Mouse (Mus musculus) heart, embryonic 16.5 days (tissue): ENCODE measurements around the gene Inpp5f. TPM values are rescaled to one million over a fixed set of nuclear protein-coding genes. Genes with fewer than 3 reads are reported as not detected.

ENCODE experiments used
- ATAC-seq: fragments of 200-750 bp; cut with Nextera tagmentation; replicated peaks from 2 replicates; pipeline ENCODE4 v1.8.0; 2017; ENCODE audit warnings: moderate number of reproducible peaks; ENCODE audit not compliant: insufficient read depth, low FRiP score; ENCODE audit errors: extremely low read depth
- H3K27ac ChIP-seq: fragments of 300-500 bp; sonication (generic); 2 replicates; pipeline ENCODE4 v1.5.1; 2014; ENCODE audit warnings: mild to moderate bottlenecking, low read length, control low read depth, moderate library complexity
- H3K27me3 ChIP-seq: fragments of 300-500 bp; sonication (generic); 2 replicates; pipeline ENCODE4 v1.6.1; 2014; ENCODE audit warnings: low read length, mixed read lengths; ENCODE audit not compliant: control insufficient read depth, insufficient read depth
- H3K36me3 ChIP-seq: fragments of 300-500 bp; sonication (generic); 2 replicates; pipeline ENCODE4 v1.6.1; 2014; ENCODE audit not compliant: control insufficient read depth, insufficient read depth
- H3K4me1 ChIP-seq: fragments of 300-500 bp; sonication (generic); 2 replicates; pipeline ENCODE4 v1.6.1; 2014; ENCODE audit warnings: low read length, mixed read lengths; ENCODE audit not compliant: control insufficient read depth, insufficient read depth
- H3K4me2 ChIP-seq: fragments of 300-500 bp; sonication (generic); 2 replicates; pipeline ENCODE4 v1.6.1; 2014; ENCODE audit warnings: low read depth, mild to moderate bottlenecking, control low read depth, low read length
- H3K4me3 ChIP-seq: fragments of 300-500 bp; sonication (generic); 2 replicates; pipeline ENCODE4 v1.5.1; 2014; ENCODE audit warnings: mild to moderate bottlenecking, control low read depth, low read length
- H3K9ac ChIP-seq: fragments of 300-500 bp; sonication (generic); 2 replicates; pipeline ENCODE4 v1.6.1; 2014; ENCODE audit warnings: low read length, control low read depth
- H3K9me3 ChIP-seq: fragments of 300-500 bp; sonication (generic); replicated peaks from 2 replicates; pipeline ENCODE4 v1.6.1; 2016; ENCODE audit warnings: low read length; ENCODE audit not compliant: control insufficient read depth
- WGBS: fragments of 180-500 bp; shearing (Covaris S2); extraction: QIAGEN DNeasy Blood & Tissue Kit; methylation state at CpG from one replicate; pipeline ENCODE4 v1.1.7; 2014; 5-methylcytosine and 5-hydroxymethylcytosine counted together
- polyA plus RNA-seq: library from polyadenylated mRNA; unstranded; fragments of >200 nt; fragmentation: Nextera tagmentation; extraction: Ambion mirVana; gene quantifications from 2 replicates; pipeline ENCODE4 v1.2.1, GENCODE M21; 2015

The Inpp5f gene
- polyA plus RNA-seq, 1 experiment from 2014 or later = 10.0 TPM

DNA sequence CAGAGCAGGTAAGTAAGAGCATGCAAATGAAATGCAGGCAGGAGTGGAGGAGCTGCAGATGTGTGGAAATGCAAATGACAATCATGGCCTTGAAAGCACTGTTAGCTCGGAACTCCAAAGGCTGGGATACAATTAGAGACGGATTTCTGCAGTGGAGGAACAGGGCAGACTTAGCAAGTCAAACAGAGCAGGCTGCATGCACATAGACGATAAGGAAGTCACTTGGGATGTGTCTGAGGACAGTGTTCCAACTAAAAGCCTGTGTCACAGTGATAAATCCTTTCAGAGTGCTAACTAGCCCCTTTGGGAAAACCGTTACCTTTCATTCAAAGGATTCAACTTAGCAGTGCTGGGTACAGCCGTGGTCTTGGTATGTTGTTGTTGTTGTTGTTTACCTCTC, 56.7 kb downstream of the Inpp5f start:
- H3K36me3 ChIP-seq = 0 out of 2 replicates have a peak, but pooled peaks cover 5% of the 10 kb centered on the region
- H3K9me3 ChIP-seq = 0 out of 2 replicates have a peak, but pooled peaks cover 4% of the 10 kb centered on the region
- H3K27ac ChIP-seq = no peak overlapping the region
- no peak for ATAC-seq
- H3K4me2 ChIP-seq = no peak overlapping the region
- H3K9ac ChIP-seq = no peak overlapping the region
- 54% methylated on average over 5 of the region's 5 CpGs for WGBS
- H3K27me3 ChIP-seq = no peaks in the 10 kb centered on the region
- H3K4me1 ChIP-seq = peaks cover 6% of the 10 kb centered on the region
- no peak overlapping the region for H3K4me3 ChIP-seq

DNA sequence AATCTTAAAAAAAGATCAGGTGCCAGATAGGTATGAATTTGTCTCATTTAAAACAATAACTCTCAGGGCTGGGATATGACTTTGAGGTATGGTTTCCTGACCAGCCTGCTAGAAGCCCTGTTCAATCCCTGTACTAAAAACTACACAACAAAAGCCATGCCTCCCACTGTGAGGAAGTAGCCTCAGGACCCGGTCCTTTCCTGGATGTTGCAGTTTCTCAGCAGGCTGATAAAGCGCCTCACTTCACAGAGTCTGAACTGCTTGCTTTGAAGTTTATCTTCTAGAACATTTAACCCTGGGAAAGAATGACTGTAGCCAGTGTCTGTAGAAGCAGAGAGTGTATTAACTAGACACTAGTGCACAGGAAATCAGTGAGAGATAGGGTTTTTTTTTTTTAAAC, 57.7 kb downstream of the Inpp5f start:
- Histone ChIP-seq H3K36me3 (0 out of 2 replicates have a peak, but pooled peaks cover 5% of the 10 kb centered on the region), H3K4me1 (peaks cover 8% of the 10 kb centered on the region), H3K4me3 (no peak overlapping the region), H3K4me2 (no peak overlapping the region), H3K9me3 (0 out of 2 replicates have a peak, but pooled peaks cover 4% of the 10 kb centered on the region), H3K9ac (no peak overlapping the region), H3K27me3 (no peaks in the 10 kb centered on the region), H3K27ac (no peak overlapping the region)
- WGBS = 36% methylated on average over 2 of the region's 2 CpGs
- no peak for ATAC-seq

DNA sequence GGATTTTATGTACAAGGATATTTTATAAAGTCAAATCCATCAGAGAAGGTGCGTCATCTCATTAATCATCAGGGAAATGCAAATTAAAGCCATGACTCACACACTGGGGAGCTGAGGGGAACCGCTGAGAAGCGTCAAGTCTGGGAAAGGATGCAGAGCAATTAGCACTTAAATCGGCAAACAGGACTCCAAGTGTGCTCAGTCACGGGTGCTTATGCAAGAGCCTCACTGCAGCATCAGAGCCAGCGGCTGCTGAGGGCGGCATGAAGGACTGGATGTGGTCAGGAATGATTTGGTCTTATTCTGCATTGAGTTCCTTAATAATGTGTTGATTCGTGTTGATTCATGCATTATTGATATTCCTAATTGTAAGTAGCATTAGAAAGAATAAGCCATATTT, 60.8 kb downstream of the Inpp5f start:
- Histone ChIP-seq H3K27ac (no peak overlapping the region), H3K36me3 (0 out of 2 replicates have a peak, but pooled peaks cover 5% of the 10 kb centered on the region), H3K27me3 (no peaks in the 10 kb centered on the region), H3K9me3 (0 out of 2 replicates have a peak, but pooled peaks cover 4% of the 10 kb centered on the region), H3K4me2 (peak overlapping the region; percentile 61), H3K9ac (no peak overlapping the region), H3K4me3 (peak overlapping the region; percentile 31; the same call in 1 of the 2 replicates), H3K4me1 (peaks cover 8% of the 10 kb centered on the region)
- ATAC-seq = no peak
- WGBS = 24% methylated on average over 8 of the region's 8 CpGs

DNA sequence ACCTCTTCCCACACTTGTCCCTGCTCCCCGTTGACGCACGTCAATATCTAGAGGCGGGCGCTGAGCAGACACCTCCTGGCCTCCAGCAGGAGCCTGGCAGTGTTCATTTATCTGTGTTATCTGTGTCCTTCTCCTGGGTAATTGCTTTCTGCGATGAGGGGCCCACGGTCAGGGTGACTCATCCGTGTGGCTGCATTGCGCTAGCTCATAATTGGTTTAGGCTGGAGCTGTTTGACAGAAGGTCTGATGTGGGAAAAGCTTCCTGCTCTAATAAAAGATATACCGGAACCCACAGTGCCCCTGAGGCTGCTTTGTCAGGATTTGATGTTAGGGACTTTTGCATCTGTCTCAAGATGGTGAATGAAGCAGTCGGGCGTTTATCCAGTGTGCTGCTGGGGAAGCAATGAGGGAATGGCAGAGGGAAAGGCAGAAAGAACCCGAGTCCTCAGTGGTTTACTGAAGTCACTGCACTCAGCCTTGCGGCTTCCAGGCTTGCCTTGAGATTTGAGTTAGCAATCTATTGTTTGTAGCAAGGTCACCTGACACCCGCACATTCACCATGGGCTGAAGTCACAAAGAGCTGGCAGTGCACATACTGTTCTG, 61.4 kb downstream of the Inpp5f start:
- 12% methylated on average over 15 of the region's 15 CpGs for WGBS

DNA sequence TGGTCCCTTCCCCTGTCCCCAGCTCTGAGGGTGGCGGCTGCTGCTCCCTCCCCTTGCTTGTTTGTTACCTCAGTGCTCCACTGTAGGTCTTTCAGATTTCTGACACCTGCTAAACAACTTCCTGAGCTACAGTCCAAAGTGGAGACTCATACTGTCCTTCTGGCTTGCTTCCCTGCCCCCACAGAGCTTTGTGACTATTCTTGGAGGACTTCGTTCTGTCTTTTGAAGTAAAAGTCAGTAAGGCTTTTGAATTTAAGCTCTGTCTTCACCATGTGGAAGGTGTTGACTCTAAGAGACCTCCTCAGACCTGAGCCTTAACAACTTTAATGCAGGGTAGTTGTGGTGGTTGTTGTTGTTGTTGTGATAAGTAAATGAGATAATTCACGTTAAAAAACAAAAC, 67.4 kb downstream of the Inpp5f start:
- Histone ChIP-seq H3K27me3 (no peaks in the 10 kb centered on the region), H3K4me2 (no peak overlapping the region), H3K4me3 (no peak overlapping the region), H3K4me1 (no peaks in the 10 kb centered on the region), H3K36me3 (peaks cover 8% of the 10 kb centered on the region), H3K9ac (no peak overlapping the region), H3K27ac (no peak overlapping the region), H3K9me3 (0 out of 2 replicates have a peak, but pooled peaks cover 2% of the 10 kb centered on the region)
- ATAC-seq = no peak
- 55% methylated on average over 3 of the region's 3 CpGs for WGBS

More for the DNA sequence above, 61.4 kb downstream of the Inpp5f start:
- peak overlapping the region; percentile 43 for H3K27ac ChIP-seq
- H3K9ac ChIP-seq = 0 out of 2 replicates have a peak overlapping the region, but pooled peaks have one; percentile 3
- H3K9me3 ChIP-seq = 0 out of 2 replicates have a peak, but pooled peaks cover 4% of the 10 kb centered on the region
- peaks cover 8% of the 10 kb centered on the region for H3K4me1 ChIP-seq
- no peaks in the 10 kb centered on the region for H3K27me3 ChIP-seq
- H3K4me2 ChIP-seq = peak overlapping the region; percentile 61
- peak overlapping the region; percentile 31; the same call in 1 of the 2 replicates for H3K4me3 ChIP-seq
- 0 out of 2 replicates have a peak, but pooled peaks cover 5% of the 10 kb centered on the region for H3K36me3 ChIP-seq
- peak; percentile 55 for ATAC-seq

DNA sequence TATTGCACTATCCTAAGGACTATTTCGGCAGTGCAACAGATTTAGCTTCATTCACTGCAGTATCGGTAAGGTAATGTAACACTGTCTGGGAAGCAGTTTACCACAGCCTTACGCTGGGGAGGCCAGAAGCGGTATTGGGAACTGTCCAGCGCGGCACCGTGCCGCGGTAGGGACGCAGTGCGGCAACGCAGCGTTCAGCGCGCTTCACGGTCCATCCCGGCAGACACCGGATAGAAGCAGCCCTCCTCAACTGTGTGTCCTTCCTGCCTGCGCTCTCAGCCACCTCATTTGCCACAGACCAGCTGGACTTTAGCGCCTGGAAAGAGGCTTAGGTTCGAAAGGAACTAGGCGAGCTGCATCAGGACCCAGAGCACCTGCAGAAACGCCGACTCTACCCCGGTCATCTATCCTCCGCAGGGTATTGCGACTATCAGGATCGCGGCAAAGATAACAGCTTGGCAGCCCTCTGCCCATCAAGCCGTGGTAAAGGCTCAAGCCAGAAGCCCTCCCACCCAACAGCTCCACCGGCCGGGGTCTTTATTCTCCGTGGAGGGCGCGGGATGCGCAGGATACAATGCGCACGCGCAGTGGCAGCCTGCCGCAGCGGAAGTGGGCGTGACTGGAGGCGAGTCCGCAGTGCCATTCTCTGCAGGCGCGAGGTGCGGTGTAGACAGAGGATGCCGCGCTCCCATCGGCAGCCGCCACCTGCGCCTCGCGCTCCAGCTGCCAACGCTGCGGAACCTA, 76.9 kb downstream of the Inpp5f start:
- peaks cover 32% of the 10 kb centered on the region for H3K36me3 ChIP-seq
- ATAC-seq = peak; percentile 71
- H3K4me3 ChIP-seq = peak overlapping the region; percentile 56
- no peak overlapping the region for H3K27ac ChIP-seq
- 57% methylated on average over 56 of the region's 56 CpGs for WGBS
- no peaks in the 10 kb centered on the region for H3K27me3 ChIP-seq
- H3K4me2 ChIP-seq = peak overlapping the region; percentile 70
- H3K4me1 ChIP-seq = no peaks in the 10 kb centered on the region
- peaks cover 12% of the 10 kb centered on the region for H3K9me3 ChIP-seq
- peak overlapping the region; percentile 34; the same call in 1 of the 2 replicates for H3K9ac ChIP-seq

DNA sequence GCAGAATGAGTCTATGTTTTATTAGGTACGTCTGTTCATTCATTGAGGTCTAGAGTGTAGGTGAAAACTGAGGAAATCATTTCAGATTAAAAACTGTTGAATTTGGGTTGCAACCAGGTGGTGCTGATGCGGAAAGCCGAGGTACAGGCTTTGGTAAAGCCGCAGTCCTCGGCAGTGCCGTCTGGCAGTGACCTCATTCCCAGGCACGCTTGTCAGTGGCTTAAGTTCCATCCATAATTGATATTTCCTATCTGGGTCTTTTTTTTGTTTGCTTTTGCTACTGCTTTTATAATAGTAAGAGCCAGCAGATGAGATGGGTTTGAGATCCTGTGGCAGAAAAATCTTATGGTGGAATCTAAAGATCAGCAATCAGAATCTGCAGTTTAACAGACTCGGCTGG, 78.2 kb downstream of the Inpp5f start:
- no peak for ATAC-seq
- peaks cover 35% of the 10 kb centered on the region for H3K36me3 ChIP-seq
- no peak overlapping the region for H3K4me2 ChIP-seq
- no peaks in the 10 kb centered on the region for H3K4me1 ChIP-seq
- peaks cover 10% of the 10 kb centered on the region for H3K9me3 ChIP-seq
- H3K27me3 ChIP-seq = no peaks in the 10 kb centered on the region
- 86% methylated on average over 8 of the region's 8 CpGs for WGBS
- no peak overlapping the region for H3K9ac ChIP-seq
- no peak overlapping the region for H3K4me3 ChIP-seq
- no peak overlapping the region for H3K27ac ChIP-seq

DNA sequence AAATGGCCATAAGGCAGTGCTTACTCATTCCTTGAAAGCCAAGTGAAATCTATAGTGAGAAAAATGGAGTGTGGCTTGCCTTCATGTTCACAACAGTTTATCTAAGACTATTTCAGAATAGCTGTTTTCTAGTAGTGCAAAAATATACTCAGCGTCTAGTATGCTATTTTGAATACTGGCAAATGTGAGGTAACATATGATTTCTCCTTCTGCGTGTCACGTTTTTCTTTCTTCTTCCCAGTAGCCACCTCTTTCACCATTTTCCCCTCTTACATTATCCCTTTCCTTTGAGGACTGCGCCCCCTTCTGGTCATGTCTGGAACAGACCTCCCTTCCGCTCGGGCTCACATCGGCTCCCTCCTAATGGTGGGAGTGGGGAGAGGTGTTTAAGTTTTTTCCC, 78.9 kb downstream of the Inpp5f start:
- H3K36me3 ChIP-seq = peaks cover 40% of the 10 kb centered on the region
- H3K27ac ChIP-seq = no peak overlapping the region
- no peak overlapping the region for H3K9ac ChIP-seq
- ATAC-seq = no peak
- no peak overlapping the region for H3K4me3 ChIP-seq
- peaks cover 10% of the 10 kb centered on the region for H3K9me3 ChIP-seq
- no peaks in the 10 kb centered on the region for H3K27me3 ChIP-seq
- H3K4me1 ChIP-seq = no peaks in the 10 kb centered on the region
- H3K4me2 ChIP-seq = no peak overlapping the region
- 23% methylated on average over 7 of the region's 7 CpGs for WGBS

DNA sequence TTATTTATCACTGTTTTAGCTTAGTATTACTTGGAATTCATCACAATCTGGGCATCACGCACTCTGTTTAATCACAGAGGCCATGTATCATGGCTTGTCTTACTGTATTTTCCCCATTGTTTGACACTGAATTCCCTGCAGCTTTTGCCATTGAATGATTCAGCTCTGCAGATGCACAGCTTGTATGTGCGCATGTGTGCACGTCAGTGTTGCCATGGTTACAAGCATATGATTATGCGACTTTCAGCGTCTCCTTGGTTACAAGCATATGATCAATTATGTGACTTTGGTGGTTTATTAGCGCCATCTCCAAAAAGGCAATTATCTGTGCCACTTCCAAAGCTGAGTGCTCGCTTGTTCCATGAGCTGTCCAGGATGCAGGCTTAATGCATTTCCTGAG, 79.7 kb downstream of the Inpp5f start:
- H3K4me1 ChIP-seq = no peaks in the 10 kb centered on the region
- WGBS = 77% methylated on average over 7 of the region's 7 CpGs
- H3K4me2 ChIP-seq = no peak overlapping the region
- no peak overlapping the region for H3K9ac ChIP-seq
- H3K27me3 ChIP-seq = no peaks in the 10 kb centered on the region
- H3K36me3 ChIP-seq = peaks cover 35% of the 10 kb centered on the region
- no peak for ATAC-seq
- no peak overlapping the region for H3K4me3 ChIP-seq
- H3K9me3 ChIP-seq = peaks cover 10% of the 10 kb centered on the region
- H3K27ac ChIP-seq = no peak overlapping the region
